Mouse (Mus musculus) urinary bladder, postnatal 25 days (tissue): ENCODE measurements around the gene Tubb4b.

Experiments used
- DNase-seq: peaks from one replicate; pipeline ENCODE4 v3.0.0; 2022; ENCODE audit warnings: low spot score

Tubb4b gene

DNA sequence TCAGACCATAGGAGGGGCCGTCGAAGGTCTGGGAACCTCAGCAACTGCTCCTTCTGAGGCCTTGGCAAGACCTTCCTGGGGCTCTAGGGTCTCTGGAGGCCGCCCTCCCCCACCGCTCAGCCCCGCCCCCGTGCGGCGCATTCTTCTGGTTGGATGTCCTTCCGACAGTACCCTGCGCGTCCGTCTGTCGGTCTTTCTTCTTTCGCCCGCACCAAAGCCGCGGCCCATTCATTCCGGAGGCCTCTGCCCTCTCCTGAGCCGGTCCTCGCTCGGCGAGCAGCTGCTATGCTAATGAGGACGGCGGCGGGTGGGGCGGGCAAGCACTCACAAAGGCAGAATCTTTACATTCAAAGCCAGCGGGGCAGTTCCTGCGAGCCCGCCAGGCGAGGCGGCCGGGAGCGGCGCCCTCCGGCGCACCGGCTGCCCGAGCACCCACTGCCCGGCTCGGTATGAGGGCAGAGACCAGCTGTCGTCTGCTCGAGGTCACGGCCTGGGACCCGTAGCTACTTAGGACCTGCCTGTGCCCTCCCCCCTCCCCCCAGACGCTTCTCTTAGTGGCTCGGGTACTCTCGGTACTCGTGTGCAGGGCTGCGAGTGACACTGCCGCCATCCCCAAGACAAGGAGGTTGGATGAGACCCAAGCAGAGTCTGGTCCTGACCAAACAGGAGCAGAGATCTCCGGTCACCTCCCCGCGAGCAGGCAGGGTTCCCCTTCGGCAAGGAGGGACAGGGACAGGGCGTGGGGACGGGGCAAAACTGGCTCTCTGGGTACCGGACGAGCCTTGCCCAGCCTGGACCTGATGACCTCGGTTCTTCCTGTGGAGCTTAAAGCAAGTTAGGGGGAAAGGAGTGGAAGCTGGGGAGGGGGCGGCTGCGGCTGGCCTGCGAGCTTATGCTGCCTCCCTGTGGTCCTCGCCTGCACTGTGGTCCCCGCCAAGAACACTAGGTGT, 38.6 kb downstream of the Tubb4b start:
- DNase-seq, result peak; percentile 59

DNA sequence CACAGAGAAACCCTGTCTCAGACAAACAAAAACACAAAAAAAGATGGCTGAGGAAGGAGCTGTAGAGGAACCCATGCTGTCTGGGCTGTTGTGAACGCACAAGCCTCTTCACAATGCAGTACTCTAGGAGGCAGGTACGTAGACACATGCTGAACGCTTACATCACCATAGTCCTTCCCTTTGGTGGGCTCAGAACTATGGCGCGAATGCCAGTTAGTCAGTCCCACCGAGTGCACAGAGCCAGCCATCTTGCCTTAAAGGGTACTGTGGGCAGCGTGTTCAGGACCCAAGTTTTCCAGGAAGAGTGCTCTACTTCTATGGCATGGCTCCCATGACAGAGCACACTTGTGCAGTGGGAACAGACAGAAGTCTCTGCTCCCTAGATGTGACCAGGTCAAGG, 40.0 kb downstream of the Tubb4b start:
- no peak for DNase-seq

DNA sequence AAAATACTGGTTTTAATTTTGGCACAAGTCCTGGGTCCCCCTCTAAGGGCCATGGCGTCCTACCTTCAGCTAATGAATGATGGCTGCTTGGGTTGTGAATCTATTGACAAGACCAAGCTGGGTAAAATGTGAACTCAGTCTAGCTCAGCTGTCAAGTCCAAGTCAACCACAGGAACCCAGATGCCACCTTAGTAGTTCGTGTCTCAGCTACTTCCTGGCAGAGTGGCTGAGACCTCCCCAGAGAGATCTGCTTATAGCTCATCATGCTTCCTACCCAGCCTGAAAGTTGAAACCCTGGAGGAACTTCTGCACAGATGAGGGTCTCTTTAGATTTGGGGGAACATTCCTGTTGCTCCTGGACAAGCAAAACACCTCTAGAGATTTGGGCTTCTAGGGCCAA, 41.2 kb downstream of the Tubb4b start:
- no peak for DNase-seq

DNA sequence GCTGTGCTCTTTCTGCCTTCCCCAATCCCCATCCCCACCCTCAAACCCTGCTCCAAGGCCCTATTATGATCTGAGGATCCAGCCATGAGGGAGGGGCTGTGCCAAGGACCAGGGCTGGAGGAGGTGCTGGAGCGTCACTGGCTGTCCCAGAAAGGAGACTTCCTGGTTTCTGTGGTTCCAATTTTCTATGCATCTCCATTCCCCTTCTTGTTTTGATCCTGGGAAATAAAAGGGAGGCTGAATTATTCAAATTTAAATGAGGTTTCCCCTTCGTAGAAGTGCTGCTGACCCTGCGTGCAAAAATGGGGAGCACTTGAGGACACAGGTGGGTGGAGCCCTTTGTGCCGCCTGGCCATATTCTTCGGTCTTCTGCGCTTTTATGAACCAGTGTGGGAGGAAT, 41.8 kb downstream of the Tubb4b start:
- DNase-seq, result no peak

DNA sequence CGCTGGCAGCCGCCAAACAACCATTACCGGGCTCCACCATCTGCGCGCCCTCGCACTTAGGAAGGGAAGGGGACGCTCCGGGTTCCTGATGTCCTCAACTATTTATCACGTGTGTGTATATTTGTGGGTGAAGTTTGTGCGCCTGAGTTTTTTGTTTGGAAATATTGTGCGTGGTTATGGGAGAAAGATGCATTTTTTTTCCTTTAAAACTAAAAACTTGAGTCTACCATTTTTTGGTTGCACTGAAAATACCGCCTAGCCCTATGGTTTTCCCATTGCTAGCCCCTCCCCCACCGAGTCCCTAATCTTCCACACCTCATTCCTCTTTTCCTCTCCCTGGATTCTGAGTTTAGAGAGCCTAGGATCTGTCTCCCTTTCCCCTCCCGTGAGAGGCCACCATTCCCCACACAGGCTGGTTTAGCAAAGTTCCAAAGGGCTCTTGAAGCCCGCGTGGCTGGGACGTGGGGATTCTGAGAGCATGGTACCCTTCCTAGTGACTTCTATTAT, 42.6 kb downstream of the Tubb4b start:
- no peak for DNase-seq

DNA sequence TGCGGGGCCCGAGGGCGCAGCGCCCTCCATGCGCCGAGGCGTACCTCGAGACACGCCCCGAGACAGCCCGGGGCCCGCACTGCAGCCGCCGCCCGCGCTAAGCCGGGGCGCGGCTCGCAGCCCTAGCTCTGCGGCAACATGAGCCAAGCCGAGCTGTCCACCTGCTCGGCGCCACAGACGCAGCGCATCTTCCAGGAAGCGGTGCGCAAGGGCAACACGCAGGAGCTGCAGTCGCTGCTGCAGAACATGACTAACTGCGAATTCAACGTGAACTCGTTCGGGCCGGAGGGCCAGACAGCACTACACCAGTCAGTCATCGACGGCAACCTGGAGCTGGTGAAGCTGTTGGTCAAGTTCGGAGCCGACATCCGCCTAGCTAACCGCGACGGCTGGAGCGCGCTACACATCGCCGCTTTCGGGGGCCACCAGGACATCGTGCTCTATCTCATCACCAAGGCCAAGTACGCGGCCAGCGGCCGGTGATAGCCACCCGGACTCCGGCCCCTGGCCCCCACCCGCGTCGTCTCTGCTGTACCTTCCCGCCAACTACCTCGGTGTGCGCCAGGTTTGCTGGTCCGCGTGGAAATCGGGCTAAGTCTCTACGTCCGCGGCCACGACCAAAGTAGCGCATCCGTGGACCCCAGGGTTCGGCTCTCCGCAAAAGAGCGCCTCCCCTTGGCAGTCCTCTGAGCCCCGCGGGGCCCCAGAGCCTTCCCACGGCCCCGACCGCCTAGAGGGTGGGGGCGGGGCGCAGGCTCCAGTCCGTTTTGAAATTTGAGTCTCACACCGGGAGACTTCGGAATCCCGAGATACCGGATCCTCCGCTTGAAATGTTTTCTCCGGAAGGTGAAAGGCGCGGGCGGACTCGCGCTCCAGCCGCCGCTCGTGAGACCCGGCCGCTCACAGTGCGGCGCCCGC, 43.3 kb downstream of the Tubb4b start:
- DNase-seq, result no peak

DNA sequence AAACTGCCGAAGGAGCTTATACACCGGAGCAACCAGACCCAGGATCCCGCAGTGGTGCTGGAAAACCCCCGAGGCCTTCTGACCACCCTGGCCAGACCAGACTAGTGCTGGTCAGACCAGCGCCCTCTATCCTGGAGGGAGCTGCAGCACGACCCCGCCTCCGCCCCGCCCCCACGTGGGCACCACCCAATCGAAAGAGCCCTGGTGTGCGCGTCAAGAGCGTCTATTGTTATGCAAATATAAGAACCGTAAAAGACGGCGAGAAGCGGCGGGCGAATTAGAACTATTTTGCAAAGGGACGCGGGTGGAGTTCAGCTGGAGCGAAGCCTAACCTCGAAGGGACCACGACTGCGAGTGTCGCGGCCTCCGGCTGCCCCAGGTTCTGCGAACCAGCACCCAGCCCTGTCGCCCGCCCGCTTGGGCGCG, 44.0 kb downstream of the Tubb4b start, which contains the start of gene Nrarp:
TSS of gene Nrarp (plus strand) at position 281 of the 426 bp plus-strand sequence.
- DNase-seq, result peak; percentile 90

DNA sequence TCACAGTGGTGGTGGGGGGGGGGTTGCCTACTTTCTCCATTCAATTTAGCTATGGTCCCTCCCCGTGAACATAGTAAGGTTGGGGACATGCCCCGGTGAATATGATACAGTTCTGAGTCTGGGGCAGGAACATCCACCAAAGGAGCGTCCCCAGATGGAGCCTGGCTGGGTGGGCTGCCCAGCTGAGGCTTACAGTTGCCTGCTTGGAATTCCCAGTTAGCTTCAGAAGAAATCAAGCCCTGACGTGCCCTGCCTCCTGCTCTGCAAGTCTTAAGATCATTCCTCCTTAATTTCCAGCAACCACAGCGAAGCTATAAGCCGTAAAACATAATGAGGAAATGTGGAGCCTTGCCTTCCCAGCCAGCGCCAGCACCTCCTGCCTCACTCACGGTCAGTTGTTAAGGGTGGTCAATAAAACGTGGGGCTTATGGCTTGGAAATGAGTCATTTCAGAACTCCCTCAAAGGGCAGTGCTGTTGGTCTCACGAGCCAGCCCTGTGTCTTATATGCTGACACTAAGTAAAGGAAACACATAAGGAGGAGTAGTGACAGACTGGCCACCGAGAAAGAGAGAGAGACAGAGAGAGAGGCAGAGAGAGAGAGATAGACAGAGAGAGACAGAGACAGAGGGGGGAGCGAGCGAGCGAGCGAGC, 44.8 kb downstream of the Tubb4b start:
- DNase-seq, result no peak

DNA sequence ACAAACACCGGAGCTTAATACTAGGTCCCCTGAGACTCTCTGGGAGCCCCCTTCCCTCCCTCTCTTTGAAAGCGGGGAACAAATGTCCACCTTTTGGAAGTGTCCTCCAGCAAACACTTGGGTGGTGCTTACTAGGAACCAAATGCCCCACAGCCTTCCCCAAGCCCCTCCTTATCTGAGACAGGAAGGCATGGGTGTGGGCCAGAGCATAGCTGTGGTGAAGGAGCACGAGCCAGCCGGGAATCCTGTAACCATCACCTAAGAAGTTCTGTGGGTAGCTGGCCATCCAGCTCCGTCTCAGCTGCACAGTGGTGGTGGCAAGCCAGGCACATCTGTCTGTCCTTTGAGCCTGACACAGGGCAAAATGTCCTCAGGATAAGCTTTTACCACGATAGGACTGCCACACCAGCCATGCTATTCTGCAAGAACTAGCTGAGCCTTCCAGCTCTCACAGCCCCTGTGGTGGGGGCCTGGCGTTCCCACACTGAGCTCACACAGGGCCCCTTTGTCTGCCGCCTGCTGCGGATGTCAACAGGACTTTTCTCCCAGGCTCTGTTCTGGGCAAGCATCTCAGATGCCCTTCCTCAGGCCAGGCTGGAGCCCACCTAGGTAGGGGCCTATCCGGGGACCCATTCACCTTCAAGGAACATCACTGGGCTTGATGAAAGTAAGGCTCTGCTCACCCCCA, 46.1 kb downstream of the Tubb4b start:
- no peak for DNase-seq

DNA sequence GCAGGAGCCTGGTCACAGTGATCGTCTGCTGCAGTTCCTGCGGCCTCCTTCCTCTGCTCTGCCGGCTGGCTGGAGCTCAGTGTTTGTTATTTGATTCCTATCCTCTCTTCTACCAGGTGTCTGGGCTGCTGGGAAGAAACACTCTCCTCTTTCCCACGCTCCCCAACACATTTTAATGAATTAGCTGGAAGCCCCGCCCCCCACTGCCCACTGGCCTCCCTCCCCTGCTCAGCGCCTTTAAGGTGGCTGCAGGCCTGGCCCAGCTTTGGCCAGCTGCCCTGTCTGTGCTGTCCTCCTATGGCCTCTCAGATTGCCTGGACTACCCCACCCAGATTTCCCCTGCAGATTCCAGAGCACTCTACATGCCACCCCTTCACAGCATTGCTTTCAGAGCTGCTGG, 46.8 kb downstream of the Tubb4b start:
- no peak for DNase-seq

DNA sequence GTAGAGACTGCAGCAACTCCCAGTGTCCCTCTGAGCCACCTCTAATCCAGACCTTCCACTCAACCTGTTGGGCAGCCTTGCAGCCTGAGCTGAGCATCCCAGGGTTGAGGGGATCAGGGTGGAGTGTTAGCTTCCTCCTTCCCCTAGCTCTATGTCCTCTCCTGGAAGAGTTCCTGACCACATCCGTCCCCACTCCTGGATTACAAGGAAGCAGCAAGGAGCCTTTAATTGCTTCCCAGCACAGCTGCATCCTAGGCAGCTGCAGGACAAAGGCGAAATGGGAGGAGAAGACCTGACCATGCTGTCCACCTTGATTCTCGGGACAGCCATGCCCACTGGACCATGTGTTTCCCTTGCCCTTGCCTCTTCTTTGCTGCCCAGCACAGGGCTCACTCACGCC, 47.4 kb downstream of the Tubb4b start:
- DNase-seq, result no peak

DNA sequence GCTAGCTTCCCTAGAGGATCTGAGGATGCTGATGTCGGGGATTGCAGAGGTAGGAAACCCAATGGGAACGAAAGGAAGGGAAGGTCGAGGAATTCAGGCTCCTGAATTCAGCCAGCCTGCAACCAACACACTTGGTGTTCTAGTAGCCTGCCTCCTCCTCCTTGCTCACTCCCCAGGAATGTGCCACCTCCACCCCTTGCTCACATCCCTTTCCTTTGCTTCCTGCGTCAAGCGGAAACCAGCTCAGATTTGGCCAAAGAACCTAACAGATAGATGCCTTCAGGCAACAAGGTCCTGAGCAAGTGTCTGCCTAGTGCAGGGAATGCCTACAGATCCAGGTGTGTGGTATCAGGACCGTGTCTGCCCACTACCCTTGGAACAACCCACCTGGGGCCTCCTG, 47.9 kb downstream of the Tubb4b start:
- no peak for DNase-seq

DNA sequence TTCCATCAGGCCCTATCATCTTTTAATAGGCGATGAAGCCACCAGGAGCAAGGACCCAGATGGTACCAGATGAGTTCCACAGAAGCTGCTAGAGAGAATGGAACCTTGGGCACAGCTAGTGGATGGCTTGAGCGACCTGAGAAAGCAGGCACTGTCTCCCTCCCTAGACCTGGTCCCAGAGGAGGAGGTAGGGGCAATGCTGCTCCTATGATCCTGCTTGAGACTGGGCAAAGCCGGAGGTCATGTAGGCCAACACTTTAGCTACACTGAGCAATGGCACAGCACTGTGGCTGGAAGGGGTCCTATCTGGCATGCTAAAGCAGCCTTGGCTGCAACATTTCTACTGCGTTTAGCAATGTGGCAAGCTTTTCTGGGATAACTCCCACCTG, 48.8 kb downstream of the Tubb4b start:
- no peak for DNase-seq

DNA sequence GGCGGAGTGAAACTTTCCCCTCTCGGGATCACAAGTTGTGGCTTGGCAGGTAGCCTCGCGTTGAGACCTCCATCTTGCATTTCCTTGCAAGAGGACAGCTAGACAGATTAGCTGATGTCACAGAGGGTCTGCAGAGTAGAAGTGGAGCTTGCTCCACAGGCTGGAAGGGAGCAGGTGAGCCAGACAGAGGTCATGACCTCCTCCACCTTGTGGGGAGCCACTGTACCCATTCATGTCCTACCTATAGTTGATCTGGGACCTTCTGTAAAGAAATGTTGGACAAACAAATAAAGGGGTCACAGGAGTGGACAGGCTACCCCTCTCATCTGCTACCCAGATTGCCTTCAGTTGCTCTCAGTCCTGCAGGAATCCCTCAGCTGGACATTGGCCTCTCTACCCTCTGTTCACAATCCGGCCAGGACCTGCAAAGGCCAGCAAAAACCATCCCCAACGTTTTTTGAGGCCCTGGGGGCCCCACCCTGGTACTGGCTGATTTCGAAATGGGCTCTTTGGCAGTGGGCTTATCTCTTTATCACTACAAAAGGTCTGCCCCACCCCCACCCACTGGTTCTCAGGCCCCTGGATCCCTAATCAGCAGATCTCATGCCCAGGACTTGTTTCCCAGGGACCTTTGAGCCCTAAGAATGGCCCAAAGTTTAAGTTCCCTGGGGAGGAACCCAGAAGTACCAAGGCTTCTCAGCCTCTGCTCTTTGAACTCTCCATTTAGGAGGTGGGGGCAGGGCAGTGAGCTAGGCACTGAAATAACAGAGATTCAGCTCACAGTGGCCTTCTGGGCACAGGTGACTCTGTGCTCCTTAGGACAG, 49.4 kb downstream of the Tubb4b start:
- no peak for DNase-seq

DNA sequence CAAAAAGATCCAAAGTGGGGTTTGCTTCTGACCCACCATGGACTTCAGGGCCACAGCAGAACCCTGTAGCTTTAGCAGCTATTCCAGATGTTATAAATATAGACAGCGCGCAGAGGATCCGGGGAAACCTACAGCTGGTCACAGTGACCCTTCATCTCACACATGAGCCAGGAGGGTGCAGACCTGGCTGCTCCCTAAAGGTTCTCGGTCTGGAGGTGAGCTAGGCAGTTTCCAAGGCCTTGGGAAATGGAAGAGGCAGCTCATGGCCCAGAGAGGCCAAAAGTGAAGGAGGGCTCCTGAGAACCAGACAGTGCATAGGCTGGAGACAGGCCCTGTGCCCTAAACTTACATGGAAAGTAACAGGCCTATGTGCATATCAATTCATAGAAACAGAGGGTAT, 50.7 kb downstream of the Tubb4b start:
- no peak for DNase-seq

DNA sequence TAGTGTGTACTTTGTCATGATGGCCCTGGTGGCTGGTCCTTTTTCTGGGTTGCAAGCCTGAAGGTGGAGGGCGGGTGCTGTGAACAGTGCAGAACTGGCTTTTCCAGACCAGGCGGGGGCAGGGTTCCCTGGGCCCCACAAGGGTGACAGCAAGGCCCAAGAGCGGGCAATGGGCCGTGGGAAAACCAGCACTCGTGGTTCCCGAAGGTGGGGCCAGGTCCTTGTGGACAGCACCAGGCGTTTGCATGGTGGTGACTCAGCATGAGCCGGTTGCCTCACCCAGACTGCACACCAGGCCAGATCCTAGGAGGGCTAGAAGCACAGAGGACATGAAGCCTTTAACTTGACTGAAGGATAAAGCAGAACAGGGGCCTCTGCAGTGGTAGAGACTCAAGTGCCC, 51.9 kb downstream of the Tubb4b start:
- DNase-seq, result peak; percentile 62
